Mouse (Mus musculus): ENCODE data around the gene Cdc73. TPM values are rescaled to one million over a fixed set of nuclear protein-coding genes. Genes with fewer than 3 reads are reported as not detected.
"Not testable (repeated sequence)": the region's sequence is repeated elsewhere in the genome, so short reads cannot be mapped to it uniquely, and the experiment has no call there.

Gene Cdc73
- total RNA-seq, 2 experiments from 2014 or later = 36.0 to 36.6 TPM

DNA sequence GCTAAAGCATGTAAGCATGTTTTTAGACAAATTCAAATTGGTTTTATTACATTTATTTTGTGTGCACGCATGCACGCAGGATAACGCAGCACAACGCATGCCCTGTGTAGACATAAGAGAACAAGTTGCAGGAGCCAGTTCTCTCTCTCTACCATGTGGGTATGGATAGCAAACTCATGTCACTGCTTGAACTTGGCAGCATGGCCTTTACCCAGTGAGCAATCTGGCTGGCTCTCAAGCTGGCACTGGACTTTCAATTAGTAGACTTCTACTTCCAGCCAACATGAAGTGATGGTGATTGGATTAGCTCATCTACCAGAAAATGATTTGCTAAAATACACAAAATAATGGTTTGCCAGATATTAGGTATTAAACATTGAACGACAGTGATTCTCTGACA, 21.6 kb downstream of the Cdc73 start:
- DNase-seq = no peak

DNA sequence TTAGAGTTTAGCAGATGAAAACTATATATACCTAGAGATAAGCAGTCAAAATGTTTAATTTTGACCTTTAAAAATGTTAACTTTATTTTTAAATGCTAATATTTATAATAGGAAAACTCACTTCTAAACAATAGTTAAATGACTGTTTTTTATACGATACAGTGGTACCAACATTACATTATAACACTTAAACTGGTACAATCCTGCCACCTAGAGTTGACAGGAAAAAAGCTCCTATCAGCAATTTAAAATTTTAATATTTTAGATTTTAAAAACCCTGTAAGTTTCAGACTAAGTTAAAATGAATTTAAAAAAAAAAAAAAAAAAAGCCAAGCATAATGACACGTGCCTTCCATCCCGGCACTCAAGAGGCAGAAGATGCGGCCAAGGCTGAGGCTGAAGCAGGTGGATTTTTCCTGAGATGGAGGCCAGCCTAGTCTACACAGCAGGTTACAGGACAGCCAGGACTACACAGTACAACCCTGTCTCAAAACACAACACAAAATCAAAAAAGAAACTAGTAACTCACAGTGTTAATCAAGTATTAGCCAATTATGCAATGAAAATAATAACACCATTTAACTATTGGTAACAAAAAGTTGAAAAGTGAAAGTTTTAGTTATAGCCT, 26.8 kb downstream of the Cdc73 start:
- DNase-seq = no peak

DNA sequence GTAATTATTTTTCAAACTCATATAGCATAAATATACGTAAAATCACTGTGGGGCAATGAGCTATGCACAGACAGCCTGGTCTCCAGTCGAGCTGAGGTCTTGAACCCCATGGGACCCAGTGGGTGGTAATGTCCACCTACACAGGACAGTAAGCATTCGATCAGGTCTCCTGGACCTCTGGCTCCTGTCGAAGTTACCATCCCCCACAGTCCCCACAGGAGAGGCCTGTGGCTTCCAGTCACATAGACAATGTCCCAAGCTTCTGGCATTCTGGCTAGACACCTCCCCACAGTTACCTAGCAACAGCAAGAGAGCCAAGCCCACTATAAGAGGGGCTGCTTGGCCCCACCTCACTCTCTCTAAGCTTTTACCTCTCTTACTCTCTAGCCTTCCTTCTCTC, 37.9 kb downstream of the Cdc73 start:
- not testable (repeated sequence) for DNase-seq

DNA sequence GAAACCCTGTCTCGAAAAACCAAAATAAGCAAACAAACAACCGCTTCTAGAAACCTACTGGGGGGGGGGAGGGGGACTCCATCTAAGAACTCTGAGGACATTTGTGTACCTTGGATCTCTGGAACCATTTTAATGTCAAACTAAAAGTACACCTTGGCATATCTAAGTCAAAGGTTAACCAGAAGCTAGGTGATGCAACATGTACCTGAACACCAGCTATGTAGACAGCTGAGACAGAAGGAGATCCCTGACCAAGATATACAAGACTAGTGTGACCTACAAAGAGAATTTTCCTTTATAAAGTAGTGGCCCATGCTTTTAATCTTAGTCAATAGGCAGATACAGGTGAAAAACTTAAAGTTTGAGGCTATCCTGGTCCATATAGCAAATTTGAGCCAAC, 39.5 kb downstream of the Cdc73 start:
- no peak for DNase-seq

DNA sequence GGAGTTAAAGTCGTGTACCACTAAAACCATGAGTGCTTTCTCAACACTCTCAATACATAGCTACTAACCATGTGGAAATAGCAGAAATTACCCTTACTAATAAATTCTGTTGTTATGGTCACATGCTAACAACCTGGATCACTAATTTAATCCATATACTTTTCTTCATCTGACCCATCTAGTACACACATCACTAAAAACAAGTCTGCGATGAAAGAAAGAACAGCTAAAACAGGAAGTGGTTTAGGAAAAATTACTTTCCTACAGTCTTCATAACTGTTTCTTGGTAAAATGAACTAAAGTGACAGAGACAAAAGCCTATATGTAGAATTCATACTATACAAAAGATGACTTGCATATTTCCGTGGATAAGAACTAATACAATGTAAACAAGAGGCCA, 49.0 kb downstream of the Cdc73 start:
- DNase-seq = no peak

DNA sequence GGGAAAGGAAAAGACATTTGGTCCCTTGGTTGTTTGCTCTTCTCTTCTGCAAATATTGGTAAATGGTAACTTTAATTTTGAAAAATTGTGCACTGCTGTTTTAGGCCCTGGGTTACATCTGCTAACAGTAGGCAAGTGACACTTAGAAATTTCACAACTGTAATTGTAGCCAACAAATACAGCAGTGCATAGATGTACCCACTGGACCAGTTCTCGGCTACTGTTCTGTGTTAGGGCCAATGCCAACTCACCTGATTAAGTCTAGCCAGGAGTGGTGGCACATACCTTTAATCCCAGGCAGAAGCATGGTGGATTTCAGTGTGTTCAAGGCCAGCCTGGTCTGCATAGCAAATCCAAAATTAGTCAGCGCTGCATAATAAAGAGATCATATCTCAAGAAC, 52.4 kb downstream of the Cdc73 start:
- no peak for DNase-seq

DNA sequence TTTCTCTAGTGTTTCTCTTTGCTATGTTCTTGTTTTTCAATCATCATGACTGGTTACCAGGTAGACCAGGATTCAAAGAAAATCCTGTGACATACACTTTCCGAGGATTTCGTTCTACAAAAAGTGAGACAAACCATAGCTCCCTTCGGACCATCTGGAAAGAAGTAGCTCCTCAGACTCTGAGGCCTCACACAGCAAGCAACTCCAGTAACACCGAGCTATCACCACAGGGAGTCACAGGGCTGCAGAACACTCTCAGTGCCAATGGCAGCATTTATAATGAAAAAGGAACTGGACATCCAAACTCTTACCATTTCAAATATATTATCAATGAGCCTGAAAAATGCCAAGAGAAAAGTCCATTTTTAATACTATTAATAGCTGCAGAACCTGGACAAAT, 56.5 kb downstream of the Cdc73 start:
- no peak for DNase-seq

DNA sequence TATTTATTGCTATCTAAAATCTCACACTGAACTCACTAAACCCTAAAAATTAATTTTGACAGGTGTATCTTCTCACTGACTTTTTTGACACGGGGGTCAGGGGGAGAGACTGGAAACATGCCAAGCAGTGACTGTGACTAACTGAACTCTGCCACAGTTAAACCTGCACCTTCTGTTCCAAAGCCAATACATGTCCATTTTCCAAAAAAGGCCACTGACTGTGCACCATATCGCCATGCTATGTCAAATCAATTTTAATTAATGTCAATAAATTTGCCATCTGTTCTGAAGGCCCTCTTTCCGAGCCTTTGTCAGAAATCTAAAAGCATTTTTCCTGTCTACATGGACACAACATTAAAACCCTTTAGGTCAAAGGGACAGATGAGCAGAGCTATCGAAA, 57.3 kb downstream of the Cdc73 start:
- DNase-seq = no peak

DNA sequence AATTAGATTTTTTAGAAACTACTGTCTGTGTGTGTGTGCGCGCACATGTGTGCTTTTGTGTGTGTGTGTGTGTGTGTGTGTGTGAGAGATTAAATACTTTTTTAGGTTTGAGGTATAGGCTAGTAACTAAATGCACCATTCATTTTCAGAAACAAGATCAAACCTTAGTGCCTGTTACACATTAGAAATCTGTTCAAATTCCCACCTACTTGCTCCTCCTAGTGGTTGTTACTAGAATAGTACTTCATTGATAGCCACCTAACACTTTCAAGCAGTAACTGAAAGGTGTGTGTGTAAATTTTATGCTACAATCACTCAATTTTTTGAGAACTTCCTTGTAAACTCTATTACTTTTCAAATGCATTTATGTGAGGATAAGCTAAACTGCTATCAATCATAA, 58.5 kb downstream of the Cdc73 start:
- DNase-seq = no peak

DNA sequence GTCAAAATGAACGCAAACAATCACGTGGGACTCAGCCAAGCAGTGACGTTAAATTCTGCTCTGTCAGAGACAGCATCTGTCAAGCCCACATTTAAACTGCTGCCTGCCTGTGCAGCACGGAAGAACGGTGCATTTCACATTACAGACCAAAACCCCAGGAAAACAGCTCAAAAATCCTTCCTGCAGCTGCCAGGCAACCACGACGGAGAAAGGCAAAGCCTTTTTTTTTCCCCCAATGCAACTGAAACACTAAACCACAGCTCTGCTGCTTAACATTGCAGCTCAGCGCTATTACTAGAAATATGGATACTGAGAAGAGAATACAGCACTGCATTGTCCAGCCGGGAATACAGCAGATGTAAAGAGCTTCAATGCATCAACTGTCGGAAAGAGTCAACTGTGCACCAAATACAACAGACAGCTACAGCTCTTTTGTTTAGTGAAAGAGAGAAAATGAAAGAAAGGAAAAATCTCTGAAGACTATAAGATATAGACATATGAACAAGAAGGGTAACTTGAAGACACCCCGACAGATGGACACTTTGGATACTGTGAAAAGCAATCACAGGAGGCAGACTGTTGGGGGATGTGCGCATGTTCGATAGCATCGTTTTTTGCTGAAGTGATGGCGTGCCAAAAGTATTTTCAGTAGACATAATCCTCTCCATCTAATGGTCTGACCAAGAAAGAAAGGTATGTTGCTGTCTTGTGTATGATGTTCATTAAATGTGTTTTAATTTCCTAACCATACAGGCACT, 61.9 kb downstream of the Cdc73 start, which contains the start of gene B3galt2:
TSS of gene B3galt2 (plus strand) at position 15 of the 758 bp plus-strand sequence.
- no peak for DNase-seq

DNA sequence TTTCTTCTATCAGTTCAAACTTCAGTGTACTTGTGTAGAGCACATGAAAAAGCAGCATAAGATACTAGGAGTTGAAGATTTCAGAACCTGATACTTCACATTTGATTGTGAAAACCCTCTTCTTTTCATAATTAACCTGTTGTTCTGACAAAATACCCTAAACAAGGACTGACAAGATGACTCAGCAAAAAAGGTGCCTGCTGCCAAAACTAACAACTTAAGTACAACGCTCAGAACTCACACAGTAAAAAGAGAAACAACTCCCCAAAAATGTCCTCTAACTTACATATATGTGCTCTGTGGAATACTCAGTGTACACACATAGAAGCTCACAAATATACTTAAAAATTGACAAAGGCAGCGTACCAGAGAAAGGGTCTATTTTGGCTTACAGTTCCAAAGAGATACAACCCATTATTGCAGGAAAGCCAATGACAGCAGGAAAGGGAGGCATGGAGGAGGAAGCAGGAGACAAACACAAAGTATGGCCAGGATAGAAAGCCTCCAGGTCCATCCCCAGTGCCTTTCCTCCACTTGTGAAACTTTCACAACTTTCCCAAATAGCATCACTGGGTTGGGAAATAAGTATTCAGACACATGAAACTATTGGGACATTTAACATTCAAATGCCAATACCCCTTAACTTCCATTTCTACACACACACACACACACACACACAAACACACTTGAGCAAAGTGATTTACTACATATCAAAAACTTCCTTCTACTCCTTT, 69.7 kb downstream of the Cdc73 start:
- DNase-seq = no peak

DNA sequence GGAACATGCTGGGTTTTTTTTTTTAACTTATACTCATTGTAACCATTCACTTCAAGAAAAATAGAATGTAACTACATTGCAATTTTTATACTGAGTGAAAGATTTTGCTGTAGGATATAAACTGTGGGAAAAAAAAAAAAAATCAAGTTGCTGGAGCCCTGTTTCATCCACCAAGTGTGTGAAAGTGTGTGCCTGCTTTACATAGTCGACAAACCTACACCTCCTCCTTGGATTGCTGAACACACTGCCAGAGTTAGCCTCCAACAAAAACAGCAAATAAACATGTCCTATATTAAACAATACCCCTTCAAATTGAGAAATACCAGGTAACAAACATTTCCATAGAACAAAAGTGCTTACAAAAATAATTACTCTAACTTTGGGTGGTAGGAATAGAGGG, 70.3 kb downstream of the Cdc73 start:
- no peak for DNase-seq

DNA sequence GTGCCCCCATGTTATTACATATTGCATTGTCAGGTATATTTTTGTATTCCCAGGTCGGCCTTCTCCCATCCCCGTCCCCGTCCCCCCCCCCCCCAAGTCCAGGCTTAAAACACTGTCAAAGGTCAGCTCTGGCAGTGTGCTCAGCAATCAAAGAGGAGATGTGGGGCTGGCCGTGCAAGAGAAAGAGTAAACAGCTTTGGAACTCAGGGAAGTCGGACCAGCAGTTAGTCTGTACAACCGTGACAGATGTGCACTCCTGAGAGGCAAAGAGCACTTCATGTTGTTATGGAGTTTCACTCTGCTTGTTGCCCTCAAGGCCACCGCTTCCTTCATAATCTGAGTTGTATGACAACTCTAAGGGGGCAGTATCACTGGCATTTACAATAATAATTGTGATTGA, 71.4 kb downstream of the Cdc73 start:
- DNase-seq = no peak

DNA sequence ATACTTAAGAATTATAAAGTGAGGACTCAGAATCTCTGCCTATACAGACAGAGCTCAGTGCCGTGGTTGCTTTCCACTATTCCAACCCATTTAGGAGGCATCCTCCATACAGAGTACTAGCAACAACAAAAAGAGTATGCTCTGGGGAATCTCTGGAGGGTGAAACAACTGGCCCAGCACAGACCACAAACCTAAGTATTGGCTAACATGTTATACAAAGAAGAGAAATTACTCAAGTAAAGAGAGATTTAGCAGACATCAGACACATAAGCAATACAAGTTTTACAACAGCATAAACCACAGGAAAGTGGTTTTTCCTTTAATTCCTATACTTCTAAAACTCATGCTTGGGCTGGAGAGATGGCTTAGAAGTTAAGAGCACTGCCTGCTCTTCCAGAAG, 80.1 kb downstream of the Cdc73 start:
- DNase-seq = no peak

DNA sequence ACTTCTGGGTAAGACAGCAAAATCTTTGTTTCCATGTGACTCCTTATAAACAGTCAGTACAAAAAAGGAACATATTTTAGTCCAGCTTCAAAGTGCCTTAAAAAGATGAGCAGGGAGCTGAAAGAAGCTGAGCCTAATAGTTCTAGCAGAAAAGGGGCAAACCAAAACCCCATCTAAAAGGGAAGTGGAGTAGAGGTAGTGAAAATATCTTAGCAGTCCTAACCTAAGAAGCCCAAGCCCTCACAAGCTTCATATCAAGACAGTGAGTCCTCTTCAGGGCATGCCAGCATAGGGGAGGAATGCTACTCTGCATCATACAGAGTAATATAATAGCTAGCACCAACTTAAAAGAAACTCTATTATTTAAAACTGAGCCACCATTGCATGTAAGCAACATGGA, 80.8 kb downstream of the Cdc73 start:
- no peak for DNase-seq

DNA sequence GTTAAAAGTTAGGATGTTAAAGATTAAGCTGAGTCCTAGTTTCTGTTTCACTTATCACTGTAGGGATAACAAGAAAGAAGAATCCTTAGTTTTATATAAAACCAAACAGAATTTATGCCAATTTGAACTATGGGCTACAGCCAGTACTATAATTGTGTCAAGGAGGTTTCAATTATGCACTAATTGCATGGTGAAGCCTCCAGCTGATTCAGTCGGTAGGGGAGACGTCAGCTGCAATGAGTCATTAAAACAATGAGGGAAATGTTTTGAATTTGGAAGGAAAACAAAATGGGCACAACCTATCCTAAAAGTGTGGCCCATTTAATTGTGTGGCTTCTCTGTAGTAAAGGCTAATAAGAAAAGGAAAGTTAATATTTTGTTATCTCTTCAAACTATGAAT, 82.9 kb downstream of the Cdc73 start:
- DNase-seq = no peak

DNA sequence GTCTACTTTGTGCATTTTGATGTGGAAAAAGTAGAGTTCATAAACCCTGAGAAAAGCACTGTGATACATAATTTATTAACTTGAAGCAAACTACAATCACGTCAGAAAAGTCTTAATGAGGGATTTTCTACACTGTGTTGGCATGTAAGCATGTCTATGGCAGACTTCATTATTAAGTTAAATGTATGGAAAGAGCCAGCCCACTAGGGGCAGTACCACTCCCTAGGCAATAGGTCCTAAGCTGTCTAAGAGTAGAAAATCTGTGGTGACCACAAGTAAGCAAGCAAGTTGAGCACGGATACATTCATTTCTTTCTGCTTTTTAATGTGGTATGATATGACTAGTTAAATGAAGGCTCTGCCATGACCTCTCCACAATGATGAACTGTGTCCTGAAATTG, 89.8 kb downstream of the Cdc73 start:
- no peak for DNase-seq

DNA sequence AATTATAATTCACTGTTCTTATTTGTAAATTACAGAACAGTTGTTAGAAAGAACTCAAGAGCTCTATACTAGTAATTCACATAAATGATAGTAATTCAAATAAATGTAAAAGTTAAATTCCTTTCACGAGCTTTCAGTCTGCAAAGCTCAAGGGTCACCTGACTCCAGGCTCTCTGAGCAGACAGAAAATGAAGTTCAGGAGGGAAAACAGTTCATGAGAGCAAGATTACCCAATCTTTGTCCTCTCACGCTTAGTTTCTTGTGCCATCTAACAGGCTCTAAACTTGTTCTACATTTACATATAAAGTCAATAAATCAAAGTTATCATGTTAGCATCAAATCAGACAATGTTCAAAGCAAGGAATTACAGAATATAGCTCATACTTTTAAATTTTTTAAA, 93.8 kb downstream of the Cdc73 start:
- DNase-seq = no peak

DNA sequence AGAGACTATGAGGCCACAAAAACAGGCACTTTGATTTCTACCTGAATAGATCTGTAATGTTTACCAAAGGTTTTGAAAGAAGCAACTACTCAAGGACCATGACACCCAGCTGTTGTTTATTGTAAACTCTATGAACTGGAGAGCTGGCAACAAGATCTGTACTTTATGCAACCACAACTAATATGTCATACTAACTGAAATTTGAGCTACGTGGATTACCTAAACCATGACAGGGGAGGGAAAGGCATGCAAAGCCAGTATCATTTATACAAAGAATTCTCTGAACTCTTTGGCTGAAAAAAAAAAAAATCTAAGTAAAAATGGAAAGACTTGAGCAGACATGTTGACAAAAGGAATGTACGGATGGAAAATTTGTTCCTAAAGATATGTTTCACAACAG, 105.8 kb downstream of the Cdc73 start:
- no peak for DNase-seq

DNA sequence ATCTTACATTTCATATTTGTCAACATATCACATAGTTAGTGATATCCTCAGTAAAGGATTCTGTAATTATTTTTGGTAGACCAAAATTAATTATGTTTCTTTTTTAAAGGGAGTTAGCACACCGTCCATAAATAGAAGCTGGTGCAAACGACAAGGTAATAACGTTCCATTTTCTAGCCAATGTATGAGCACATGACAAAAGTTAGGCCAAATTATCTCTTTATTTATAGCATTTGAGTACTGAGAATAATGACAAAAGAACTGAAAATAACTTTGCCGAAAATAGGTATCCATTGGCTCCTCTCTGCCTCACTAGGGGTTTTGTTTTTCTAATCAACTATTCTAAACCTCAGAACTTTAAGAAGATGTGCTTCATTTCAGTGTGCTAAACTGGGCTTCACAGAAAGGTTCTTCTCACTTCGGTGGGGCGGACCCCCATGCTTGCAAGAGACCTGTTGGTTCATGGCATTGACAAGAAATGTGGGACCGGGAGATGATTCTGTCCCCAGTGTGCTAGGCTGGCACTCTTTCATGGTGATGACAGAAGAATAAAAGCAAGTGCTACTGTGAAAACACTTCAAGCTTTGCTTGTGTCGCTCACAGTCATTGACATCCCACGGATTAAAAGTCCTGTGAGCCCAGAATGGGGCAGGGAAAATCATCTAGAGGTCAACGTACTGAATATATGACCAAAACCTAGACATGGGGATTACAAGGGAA, 125.7 kb downstream of the Cdc73 start:
- DNase-seq = no peak

DNA sequence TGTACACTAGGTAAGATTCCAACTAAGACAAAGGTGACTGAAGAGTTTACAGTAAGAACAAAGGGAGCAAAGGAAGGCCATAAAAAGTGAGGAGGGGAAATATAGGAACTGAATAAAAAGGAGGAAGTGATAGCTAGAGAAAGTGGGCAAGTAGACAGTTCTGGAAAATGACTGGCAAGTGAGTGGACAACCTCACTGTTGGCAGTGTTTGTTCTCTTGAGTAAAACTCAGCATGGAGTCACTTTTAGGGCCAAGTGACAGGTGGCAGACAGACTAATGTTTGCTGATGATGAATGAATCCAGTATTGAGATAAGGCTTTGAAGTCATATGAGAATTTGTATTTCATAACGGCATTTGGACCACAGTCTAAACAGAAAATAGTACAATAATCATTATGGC, 144.5 kb downstream of the Cdc73 start:
- no peak for DNase-seq

DNA sequence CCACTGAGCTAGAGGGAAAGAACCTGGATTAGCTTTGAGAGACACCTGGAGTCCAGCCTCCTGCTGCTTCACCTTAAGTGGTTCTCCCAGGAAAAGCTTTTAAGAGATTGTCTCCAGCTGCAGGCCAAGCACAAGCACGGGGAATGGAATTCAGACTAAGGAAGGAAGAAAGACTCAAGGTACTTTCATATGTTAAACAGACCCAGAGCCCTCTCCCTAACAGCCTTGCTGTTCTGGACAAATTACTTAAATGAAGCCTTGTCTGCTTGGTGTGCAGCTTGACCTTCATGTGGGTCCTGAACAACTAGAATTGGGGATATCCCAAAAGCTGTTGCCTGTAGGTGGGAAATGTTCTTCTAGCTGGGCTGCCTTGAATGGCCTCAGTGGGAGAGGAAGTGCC, 147.2 kb downstream of the Cdc73 start:
- DNase-seq = no peak

DNA sequence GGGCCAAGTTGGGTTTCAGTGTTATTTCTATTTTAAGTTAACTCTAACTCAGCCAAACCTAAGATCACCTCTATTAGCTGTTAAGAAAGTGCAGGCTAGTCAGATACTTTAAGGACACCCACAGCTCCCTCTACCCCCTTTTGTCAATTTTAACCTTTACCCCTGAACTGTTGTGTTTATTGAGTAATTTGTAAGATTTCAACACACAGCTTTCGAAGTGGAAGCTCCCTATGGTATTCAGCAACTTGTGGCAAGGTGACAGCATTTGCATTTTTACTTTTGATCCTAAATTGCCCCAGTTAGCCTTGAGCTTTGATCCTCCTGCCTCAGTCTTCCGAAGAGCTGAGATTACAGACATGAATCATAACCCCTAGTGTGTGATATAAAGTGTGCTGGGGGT, 148.1 kb downstream of the Cdc73 start:
- no peak for DNase-seq
